Mouse (Mus musculus): ENCODE measurements around the gene Cln6.

DNA sequence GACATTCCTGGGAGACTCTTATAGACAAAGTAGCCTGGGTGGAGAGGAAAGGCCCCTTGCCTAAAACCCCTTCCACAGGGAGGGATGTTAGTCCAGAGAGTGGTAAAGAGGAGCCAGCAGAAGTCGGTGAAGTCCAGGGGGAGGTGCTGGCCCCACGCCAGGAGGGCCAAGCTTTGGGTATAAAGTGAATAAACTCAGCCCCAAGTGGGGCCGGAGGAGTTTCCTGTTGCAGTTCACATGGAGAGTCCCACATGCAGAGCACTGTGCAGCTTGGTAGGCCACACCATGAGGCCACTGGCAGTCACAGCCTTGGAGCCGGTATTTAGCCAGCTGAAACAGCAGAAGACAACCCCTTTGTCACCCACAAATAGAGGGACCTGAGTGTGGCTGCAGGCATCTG, 15.9 kb downstream of the Cln6 start:
- no peak for TF ChIP-seq CTCF (IDR thresholded peaks at IDR 0.05; ENCODE audit: insufficient read depth, low read depth, low read length)
- TF ChIP-seq POLR2A (IDR thresholded peaks at IDR 0.05; ENCODE audit: insufficient read depth, low read depth, low read length): no peak

All from olfactory bulb, adult 2 months (tissue).